In the genomic region with DNA sequence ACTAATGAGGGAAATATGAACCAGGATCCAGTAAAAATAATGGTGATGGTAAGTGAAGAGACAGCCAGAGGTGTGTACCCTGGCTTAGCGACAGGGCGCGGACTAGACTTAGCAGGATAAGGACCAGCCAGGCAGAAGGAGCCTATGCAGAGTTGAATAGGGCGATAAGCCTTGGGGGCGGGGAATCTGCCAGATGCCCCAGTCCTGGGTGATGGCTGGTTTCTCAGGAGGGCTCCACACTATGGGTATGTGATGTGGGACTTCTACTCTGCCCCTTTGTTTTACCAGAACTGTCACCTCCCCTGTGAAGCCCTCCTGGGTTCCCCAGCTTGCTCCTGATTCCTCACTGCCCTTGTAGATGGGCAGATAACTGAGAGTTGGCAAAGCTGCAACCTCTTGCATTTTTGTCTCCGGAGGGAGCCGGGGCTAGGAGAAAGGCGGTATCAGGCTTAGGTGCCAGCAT, we compare ENCODE assay signal across 8 mouse cellular contexts. TPM values are rescaled to one million over a fixed set of nuclear protein-coding genes. Genes with fewer than 3 reads are reported as not detected.
DNase-seq lines count a peak whose midpoint lies in the region; ATAC-seq and TF ChIP-seq lines count a peak whose summit lies in the region.

No protein-coding gene starts in this region.

- DNase-seq in hindbrain, embryonic 14.5 days (ENCODE audit: low spot score), result no peak
- peak; percentile 82 for DNase-seq in liver, embryonic 13.5 days
- no peak for DNase-seq in adrenal gland, postnatal 36 days
- no peak for DNase-seq in embryo, embryonic 10.5 days (ENCODE audit: low spot score)
- DNase-seq in ovary, adult 18-20 months (ENCODE audit: low spot score), result no peak

- H3K4me2 ChIP-seq in hindbrain, embryonic 15.5 days, result peak overlapping the region; percentile 15; the same call in 1 of the 2 replicates
- H3K4me2 ChIP-seq in hindbrain, embryonic 14.5 days (replicated peaks), result no peak overlapping the region
- H3K4me2 ChIP-seq in liver, embryonic 13.5 days, result peak overlapping the region; percentile 75

- WGBS in hindbrain, embryonic 15.5 days, result 47% methylated on average over 8 of the region's 8 CpGs
- 39% methylated on average over 8 of the region's 8 CpGs for WGBS in hindbrain, embryonic 14.5 days
- 23% methylated on average over 8 of the region's 8 CpGs for WGBS in liver, embryonic 13.5 days (ENCODE audit: insufficient replicate concordance)
- WGBS in olfactory bulb, adult 2 months, result 50% methylated on average over 8 of the region's 8 CpGs

- H3K36me3 ChIP-seq in hindbrain, embryonic 15.5 days, result no peaks in the 10 kb centered on the region
- no peaks in the 10 kb centered on the region for H3K36me3 ChIP-seq in hindbrain, embryonic 14.5 days (replicated peaks; ENCODE audit: control insufficient read depth, insufficient read depth)
- H3K36me3 ChIP-seq in liver, embryonic 13.5 days, result no peaks in the 10 kb centered on the region

- H3K4me1 ChIP-seq in hindbrain, embryonic 15.5 days (replicated peaks), result peaks cover 38% of the 10 kb centered on the region
- peaks cover 14% of the 10 kb centered on the region for H3K4me1 ChIP-seq in hindbrain, embryonic 14.5 days (replicated peaks; ENCODE audit: control insufficient read depth, insufficient read depth, low read length)
- H3K4me1 ChIP-seq in cortical plate, adult 2 months (ENCODE audit: control insufficient read depth, insufficient read depth, low read length), result peaks cover 19% of the 10 kb centered on the region
- H3K4me1 ChIP-seq in liver, embryonic 13.5 days (replicated peaks), result peaks cover 73% of the 10 kb centered on the region
- H3K4me1 ChIP-seq in olfactory bulb, adult 2 months (ENCODE audit: control insufficient read depth, insufficient read depth, low read length), result peaks cover 78% of the 10 kb centered on the region

- no peak for TF ChIP-seq CTCF in cortical plate, adult 2 months (IDR thresholded peaks at IDR 0.05; ENCODE audit: extremely low read depth, insufficient read depth, low read length)
- no peak for TF ChIP-seq CTCF in olfactory bulb, adult 2 months (IDR thresholded peaks at IDR 0.05; ENCODE audit: insufficient read depth, low read depth, low read length)

- no peak overlapping the region for H3K9ac ChIP-seq in hindbrain, embryonic 15.5 days
- no peak overlapping the region for H3K9ac ChIP-seq in hindbrain, embryonic 14.5 days
- peak overlapping the region; percentile 75 for H3K9ac ChIP-seq in liver, embryonic 13.5 days

- TF ChIP-seq POLR2A in cortical plate, adult 2 months (IDR thresholded peaks at IDR 0.05; ENCODE audit: extremely low read depth, insufficient read depth, low read length), result no peak
- TF ChIP-seq POLR2A in olfactory bulb, adult 2 months (IDR thresholded peaks at IDR 0.05; ENCODE audit: insufficient read depth, low read depth, low read length), result no peak

- no peak overlapping the region for H3K4me3 ChIP-seq in hindbrain, embryonic 15.5 days
- no peak overlapping the region for H3K4me3 ChIP-seq in hindbrain, embryonic 14.5 days (replicated peaks; ENCODE audit: low read length)
- no peak overlapping the region for H3K4me3 ChIP-seq in cortical plate, adult 2 months (ENCODE audit: insufficient read depth, low read length)
- H3K4me3 ChIP-seq in liver, embryonic 13.5 days (replicated peaks), result peak overlapping the region; percentile 54
- no peak overlapping the region for H3K4me3 ChIP-seq in olfactory bulb, adult 2 months (ENCODE audit: insufficient read depth, low read depth, low read length)

- H3K9me3 ChIP-seq in hindbrain, embryonic 15.5 days, result no peaks in the 10 kb centered on the region
- no peaks in the 10 kb centered on the region for H3K9me3 ChIP-seq in hindbrain, embryonic 14.5 days (ENCODE audit: control insufficient read depth, low read length)
- no peaks in the 10 kb centered on the region for H3K9me3 ChIP-seq in liver, embryonic 13.5 days (replicated peaks)

- no peaks in the 10 kb centered on the region for H3K27me3 ChIP-seq in hindbrain, embryonic 15.5 days
- H3K27me3 ChIP-seq in hindbrain, embryonic 14.5 days (ENCODE audit: control insufficient read depth, insufficient read depth, low read length), result no peaks in the 10 kb centered on the region
- peaks cover 8% of the 10 kb centered on the region; the same call in 1 of the 2 replicates for H3K27me3 ChIP-seq in liver, embryonic 13.5 days

- peak overlapping the region; percentile 49; the same call in 1 of the 2 replicates for H3K27ac ChIP-seq in hindbrain, embryonic 15.5 days (replicated peaks)
- no peak overlapping the region for H3K27ac ChIP-seq in hindbrain, embryonic 14.5 days
- H3K27ac ChIP-seq in cortical plate, adult 2 months (ENCODE audit: insufficient read depth, low read length), result peak overlapping the region; percentile 52
- peak overlapping the region; percentile 99 for H3K27ac ChIP-seq in liver, embryonic 13.5 days
- 0 out of 2 replicates have a peak overlapping the region, but pooled peaks have one; percentile 7 for H3K27ac ChIP-seq in olfactory bulb, adult 2 months (ENCODE audit: insufficient read depth, low read depth, low read length)

- ATAC-seq in hindbrain, embryonic 15.5 days (ENCODE audit: low FRiP score, low read depth), result no peak
- ATAC-seq in hindbrain, embryonic 14.5 days (ENCODE audit: low FRiP score), result no peak
- ATAC-seq in liver, embryonic 13.5 days (ENCODE audit: low read depth), result peak; percentile 93

RNA-seq across cellular contexts. Expression of a gene that starts 6.4 kb away (rescaled TPM):
- 547 and 570 TPM in 2 replicates for polyA plus RNA-seq in hindbrain, embryonic 15.5 days (2015; fragmentation: Nextera tagmentation; extraction: Ambion mirVana)
- polyA plus RNA-seq in hindbrain, embryonic 14.5 days (2014; fragmentation: Nextera tagmentation; extraction: Ambion mirVana), result 685 and 734 TPM in 2 replicates
- polyA plus RNA-seq in cortical plate, adult 2 months (2012; rRNA removed), result 680 and 714 TPM in 2 replicates
- 807 and 835 TPM in 2 replicates for polyA plus RNA-seq in liver, embryonic 13.5 days (2015; fragmentation: Nextera tagmentation; extraction: Ambion mirVana)
- polyA plus RNA-seq in olfactory bulb, adult 2 months (2012; ENCODE audit: insufficient read depth, insufficient read length, low replicate concordance, missing spikeins), result 3,528 TPM in 1 of 2 replicates, not detected in the other
- 100 to 1,000 TPM; 602 to 611 TPM for total RNA-seq in adrenal gland, postnatal 36 days (2021)

RNA-seq across cellular contexts. Expression of a gene that starts 6.9 kb away (rescaled TPM):
- 61.5 and 64.3 TPM in 2 replicates for polyA plus RNA-seq in hindbrain, embryonic 15.5 days (2015; fragmentation: Nextera tagmentation; extraction: Ambion mirVana)
- 37.0 and 38.7 TPM in 2 replicates for polyA plus RNA-seq in hindbrain, embryonic 14.5 days (2014; fragmentation: Nextera tagmentation; extraction: Ambion mirVana)
- 354 and 372 TPM in 2 replicates for polyA plus RNA-seq in cortical plate, adult 2 months (2012; rRNA removed)
- polyA plus RNA-seq in liver, embryonic 13.5 days (2015; fragmentation: Nextera tagmentation; extraction: Ambion mirVana), result 16.0 and 20.5 TPM in 2 replicates
- 72.7 TPM in 1 of 2 replicates, not detected in the other for polyA plus RNA-seq in olfactory bulb, adult 2 months (2012; ENCODE audit: insufficient read depth, insufficient read length, low replicate concordance, missing spikeins)
- total RNA-seq in adrenal gland, postnatal 36 days (2021), result 10 to 100 TPM; 28.0 to 31.5 TPM

RNA-seq across cellular contexts. Expression of a gene that starts 34.9 kb away (rescaled TPM):
- polyA plus RNA-seq in hindbrain, embryonic 15.5 days (2015; fragmentation: Nextera tagmentation; extraction: Ambion mirVana), result 37.4 and 40.2 TPM in 2 replicates
- polyA plus RNA-seq in hindbrain, embryonic 14.5 days (2014; fragmentation: Nextera tagmentation; extraction: Ambion mirVana), result 32.2 and 36.1 TPM in 2 replicates
- polyA plus RNA-seq in cortical plate, adult 2 months (2012; rRNA removed), result 33.6 and 33.8 TPM in 2 replicates
- polyA plus RNA-seq in liver, embryonic 13.5 days (2015; fragmentation: Nextera tagmentation; extraction: Ambion mirVana), result 12.5 and 12.9 TPM in 2 replicates
- not detected in 2 replicates for polyA plus RNA-seq in olfactory bulb, adult 2 months (2012; ENCODE audit: insufficient read depth, insufficient read length, low replicate concordance, missing spikeins)
- total RNA-seq in adrenal gland, postnatal 36 days (2021), result 10 to 100 TPM; 11.9 to 18.3 TPM
